19 mouse cellular contexts compared by ENCODE assay signal in genomic region chr9:87409736-87410135, GRCm38 (mm10).
"Had no signal": no experiment of that assay in that cellular context is flagged by ENCODE, and none has a peak within 500 bp of the region (broad histone marks: within the 10 kb centered on the region; RNA-seq: fewer than 3 reads in every experiment).

No protein-coding gene starts in this region.

- DNase-seq: kidney, adult 18-20 months; kidney, adult 9 months; kidney, postnatal 25 days; liver, postnatal 0 days; lung, embryonic 14.5 days; right cerebral cortex, postnatal 25 days; spleen, adult 18-20 months; thymus, postnatal 25 days had no signal

- H3K27me3 ChIP-seq: megakaryocyte, embryonic 14.5 days; midbrain, embryonic 15.5 days; neural tube, embryonic 12.5 days; neural tube, embryonic 15.5 days had no signal

- H3K27ac ChIP-seq: limb, embryonic 12.5 days; limb, embryonic 15.5 days; liver, embryonic 14.5 days; midbrain, embryonic 10.5 days; midbrain, embryonic 15.5 days; neural tube, embryonic 12.5 days; neural tube, embryonic 15.5 days; stomach, embryonic 15.5 days had no signal

- H3K36me3 ChIP-seq: limb, embryonic 12.5 days; limb, embryonic 15.5 days; midbrain, embryonic 10.5 days; midbrain, embryonic 15.5 days; neural tube, embryonic 12.5 days; neural tube, embryonic 15.5 days; stomach, embryonic 15.5 days had no signal

- H3K4me2 ChIP-seq: limb, embryonic 12.5 days; limb, embryonic 15.5 days; liver, embryonic 11.5 days; lung, embryonic 14.5 days; midbrain, embryonic 15.5 days; neural tube, embryonic 12.5 days; neural tube, embryonic 15.5 days; stomach, embryonic 15.5 days had no signal

- H3K4me3 ChIP-seq: limb, embryonic 12.5 days; limb, embryonic 15.5 days; megakaryocyte, embryonic 14.5 days; midbrain, embryonic 10.5 days; midbrain, embryonic 15.5 days; neural tube, embryonic 12.5 days; neural tube, embryonic 15.5 days; stomach, embryonic 15.5 days had no signal

- H3K9ac ChIP-seq: limb, embryonic 12.5 days; limb, embryonic 15.5 days; liver, embryonic 14.5 days; liver, postnatal 0 days; lung, embryonic 14.5 days; midbrain, embryonic 15.5 days; neural tube, embryonic 12.5 days; neural tube, embryonic 15.5 days; stomach, embryonic 15.5 days had no signal

- H3K9me3 ChIP-seq: limb, embryonic 12.5 days; limb, embryonic 15.5 days; megakaryocyte, embryonic 14.5 days; midbrain, embryonic 10.5 days; midbrain, embryonic 15.5 days; neural tube, embryonic 12.5 days; neural tube, embryonic 15.5 days; stomach, embryonic 15.5 days had no signal

- H3K4me1 ChIP-seq: megakaryocyte, embryonic 14.5 days; midbrain, embryonic 10.5 days; midbrain, embryonic 15.5 days; neural tube, embryonic 12.5 days; neural tube, embryonic 15.5 days; stomach, embryonic 15.5 days had no signal

- ATAC-seq: liver, postnatal 0 days; lung, postnatal 0 days; midbrain, embryonic 15.5 days had no signal
